Mouse (Mus musculus): ENCODE results near the gene Rgs7. TPM values are rescaled to one million over a fixed set of nuclear protein-coding genes. Genes with fewer than 3 reads are reported as not detected.

Gene Rgs7
- polyA plus RNA-seq, 1 experiment from 2014 or later = 0.65 TPM

GRCm38 (mm10) chr1:175290072-175290471, 202.2 kb downstream of the Rgs7 start:
- ATAC-seq (ENCODE audit: insufficient number of reproducible peaks, low FRiP score, low TSS enrichment, low read depth) = no peak
- Histone ChIP-seq H3K36me3 (no peaks in the 10 kb centered on the region), H3K4me1 (no peaks in the 10 kb centered on the region), H3K9me3 (no peaks in the 10 kb centered on the region), H3K27ac (no peak overlapping the region), H3K4me2 (no peak overlapping the region), H3K27me3 (no peaks in the 10 kb centered on the region), H3K4me3 (no peak overlapping the region), H3K9ac (no peak overlapping the region)
- WGBS = 60% methylated on average over 1 of the region's 1 CpGs

DNA sequence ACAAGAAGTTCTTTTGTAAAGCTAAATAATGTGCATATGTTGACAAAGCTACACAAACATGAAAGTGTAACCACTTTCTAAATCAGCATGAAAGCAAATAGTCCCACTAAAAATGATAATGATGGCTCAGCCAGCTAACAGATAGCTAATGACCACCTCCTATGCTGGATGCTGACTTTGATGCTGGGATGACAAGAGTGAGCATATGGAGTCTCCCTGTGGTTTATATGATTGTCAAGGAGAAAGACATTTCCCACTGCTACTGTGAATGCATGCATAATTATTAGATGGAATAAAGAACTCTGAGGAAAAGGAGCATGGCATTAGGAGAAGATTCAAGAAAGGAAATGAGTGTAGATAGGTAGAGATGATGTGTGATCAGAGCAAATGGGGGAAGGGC, 230.0 kb downstream of the Rgs7 start:
- no peak overlapping the region for H3K4me2 ChIP-seq
- H3K4me1 ChIP-seq = no peaks in the 10 kb centered on the region
- H3K27ac ChIP-seq = no peak overlapping the region
- no peaks in the 10 kb centered on the region for H3K9me3 ChIP-seq
- H3K36me3 ChIP-seq = no peaks in the 10 kb centered on the region
- no peaks in the 10 kb centered on the region for H3K27me3 ChIP-seq
- H3K4me3 ChIP-seq = no peak overlapping the region
- ATAC-seq (ENCODE audit: insufficient number of reproducible peaks, low FRiP score, low TSS enrichment, low read depth) = no peak
- H3K9ac ChIP-seq = no peak overlapping the region

GRCm38 (mm10) chr1:175259374-175259773, 232.9 kb downstream of the Rgs7 start:
- Histone ChIP-seq H3K4me2 (no peak overlapping the region), H3K27ac (no peak overlapping the region), H3K36me3 (no peaks in the 10 kb centered on the region), H3K9me3 (no peaks in the 10 kb centered on the region), H3K4me3 (no peak overlapping the region), H3K27me3 (no peaks in the 10 kb centered on the region), H3K9ac (no peak overlapping the region), H3K4me1 (no peaks in the 10 kb centered on the region)
- ATAC-seq (ENCODE audit: insufficient number of reproducible peaks, low FRiP score, low TSS enrichment, low read depth) = no peak
- WGBS = 61% methylated on average over 1 of the region's 1 CpGs

GRCm38 (mm10) chr1:175255224-175255623, 237.1 kb downstream of the Rgs7 start:
- Histone ChIP-seq H3K27ac (no peak overlapping the region), H3K36me3 (no peaks in the 10 kb centered on the region), H3K4me3 (no peak overlapping the region), H3K9me3 (no peaks in the 10 kb centered on the region), H3K4me2 (no peak overlapping the region), H3K9ac (no peak overlapping the region), H3K4me1 (no peaks in the 10 kb centered on the region), H3K27me3 (no peaks in the 10 kb centered on the region)
- WGBS = 38% methylated on average over 3 of the region's 3 CpGs
- no peak for ATAC-seq (ENCODE audit: insufficient number of reproducible peaks, low FRiP score, low TSS enrichment, low read depth)

DNA sequence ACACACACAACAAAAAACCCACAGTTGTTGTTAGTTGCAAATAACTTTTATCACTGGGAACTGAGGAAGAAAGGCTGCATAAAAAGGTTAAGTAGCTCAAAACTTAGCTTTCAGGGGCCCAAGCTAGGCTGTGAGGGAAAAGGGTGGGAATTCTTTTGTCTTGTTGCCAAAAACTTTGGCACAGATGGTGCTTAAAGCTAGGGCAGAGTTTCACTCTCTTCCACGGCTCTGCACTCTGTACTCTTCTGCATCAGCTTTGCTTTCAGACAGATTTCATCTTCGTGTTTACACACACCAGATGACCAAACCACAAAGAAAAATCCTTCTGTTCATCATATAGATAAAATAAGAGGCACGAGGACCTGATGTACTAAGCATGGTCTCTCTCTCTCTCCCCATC, 237.6 kb downstream of the Rgs7 start:
- Histone ChIP-seq H3K9ac (no peak overlapping the region), H3K4me2 (no peak overlapping the region), H3K4me3 (no peak overlapping the region), H3K36me3 (no peaks in the 10 kb centered on the region), H3K27me3 (no peaks in the 10 kb centered on the region), H3K4me1 (no peaks in the 10 kb centered on the region), H3K27ac (no peak overlapping the region; the same call in 1 of the 2 replicates), H3K9me3 (no peaks in the 10 kb centered on the region)
- ATAC-seq (ENCODE audit: insufficient number of reproducible peaks, low FRiP score, low TSS enrichment, low read depth) = no peak
- WGBS = 48% methylated on average over 3 of the region's 3 CpGs

GRCm38 (mm10) chr1:175242135-175242534, 250.2 kb downstream of the Rgs7 start:
- Histone ChIP-seq H3K9me3 (no peaks in the 10 kb centered on the region), H3K4me2 (no peak overlapping the region), H3K4me1 (no peaks in the 10 kb centered on the region), H3K9ac (no peak overlapping the region), H3K27me3 (no peaks in the 10 kb centered on the region), H3K36me3 (no peaks in the 10 kb centered on the region), H3K4me3 (no peak overlapping the region), H3K27ac (no peak overlapping the region)
- ATAC-seq (ENCODE audit: insufficient number of reproducible peaks, low FRiP score, low TSS enrichment, low read depth) = 0 out of 2 replicates have a peak, but pooled peaks have one; percentile 7
- 77% methylated on average over 5 of the region's 5 CpGs for WGBS

GRCm38 (mm10) chr1:175240137-175240536, 252.2 kb downstream of the Rgs7 start:
- H3K9me3 ChIP-seq = no peaks in the 10 kb centered on the region
- 59% methylated on average over 2 of the region's 2 CpGs for WGBS
- H3K4me2 ChIP-seq = no peak overlapping the region
- H3K27ac ChIP-seq = no peak overlapping the region
- no peak overlapping the region for H3K4me3 ChIP-seq
- no peaks in the 10 kb centered on the region for H3K27me3 ChIP-seq
- no peaks in the 10 kb centered on the region for H3K4me1 ChIP-seq
- no peak overlapping the region for H3K9ac ChIP-seq
- no peak for ATAC-seq (ENCODE audit: insufficient number of reproducible peaks, low FRiP score, low TSS enrichment, low read depth)
- no peaks in the 10 kb centered on the region for H3K36me3 ChIP-seq

DNA sequence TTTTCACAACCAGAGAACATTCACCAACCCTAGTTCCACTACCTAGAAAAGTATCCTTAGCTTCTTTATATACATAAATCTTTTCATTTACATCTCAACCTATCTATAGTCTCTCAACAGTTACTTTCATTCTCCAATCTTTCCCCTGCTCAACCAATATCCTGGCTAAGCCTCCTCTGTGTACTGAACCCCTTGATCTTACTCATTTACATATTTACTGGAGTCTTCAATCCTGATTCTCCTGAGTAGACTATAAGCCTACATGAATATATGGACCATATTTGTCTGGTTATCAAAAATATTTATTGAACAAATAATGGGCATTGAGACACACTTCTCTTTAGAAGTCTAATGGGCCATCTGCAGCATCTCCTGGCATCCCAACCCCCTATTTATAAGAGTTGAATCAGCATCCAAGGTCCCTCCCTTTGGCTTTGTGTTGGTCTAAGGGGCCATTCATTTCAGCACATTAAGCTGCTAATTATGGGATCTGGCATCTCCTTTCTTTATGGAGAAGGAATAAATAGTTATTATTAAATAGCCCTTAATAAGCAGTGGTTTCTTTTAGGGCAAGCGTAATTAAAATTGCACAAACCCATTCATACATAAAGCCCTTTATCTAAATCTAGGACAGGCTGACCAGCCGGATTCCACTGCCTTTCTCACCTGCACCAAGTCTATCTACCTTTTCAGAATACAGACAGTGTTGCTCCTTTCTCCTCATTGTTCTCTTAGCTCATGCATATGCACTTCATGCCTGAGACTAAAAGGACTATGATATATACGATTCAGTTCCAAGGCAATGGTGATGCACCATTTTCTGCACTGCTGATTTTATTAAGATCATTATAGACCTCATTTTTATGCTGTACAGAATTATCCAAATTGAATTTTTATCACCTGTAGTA, 270.5 kb downstream of the Rgs7 start:
- Histone ChIP-seq H3K9me3 (no peaks in the 10 kb centered on the region), H3K27me3 (no peaks in the 10 kb centered on the region), H3K36me3 (no peaks in the 10 kb centered on the region), H3K4me2 (no peak overlapping the region), H3K27ac (no peak overlapping the region), H3K4me1 (no peaks in the 10 kb centered on the region), H3K4me3 (no peak overlapping the region), H3K9ac (no peak overlapping the region)
- WGBS = 88% methylated on average over 3 of the region's 3 CpGs
- ATAC-seq (ENCODE audit: insufficient number of reproducible peaks, low FRiP score, low TSS enrichment, low read depth) = no peak

- Histone ChIP-seq H3K27me3 (no peaks in the 10 kb centered on the region), H3K4me1 (no peaks in the 10 kb centered on the region), H3K4me3 (no peak overlapping the region), H3K36me3 (no peaks in the 10 kb centered on the region), H3K4me2 (no peak overlapping the region), H3K27ac (no peak overlapping the region), H3K9me3 (no peaks in the 10 kb centered on the region), H3K9ac (no peak overlapping the region)
- no peak for ATAC-seq (ENCODE audit: insufficient number of reproducible peaks, low FRiP score, low TSS enrichment, low read depth)
- 79% methylated on average over 2 of the region's 2 CpGs for WGBS
Measured at GRCm38 (mm10) chr1:175219563-175219962, 272.7 kb downstream of the Rgs7 start.

DNA sequence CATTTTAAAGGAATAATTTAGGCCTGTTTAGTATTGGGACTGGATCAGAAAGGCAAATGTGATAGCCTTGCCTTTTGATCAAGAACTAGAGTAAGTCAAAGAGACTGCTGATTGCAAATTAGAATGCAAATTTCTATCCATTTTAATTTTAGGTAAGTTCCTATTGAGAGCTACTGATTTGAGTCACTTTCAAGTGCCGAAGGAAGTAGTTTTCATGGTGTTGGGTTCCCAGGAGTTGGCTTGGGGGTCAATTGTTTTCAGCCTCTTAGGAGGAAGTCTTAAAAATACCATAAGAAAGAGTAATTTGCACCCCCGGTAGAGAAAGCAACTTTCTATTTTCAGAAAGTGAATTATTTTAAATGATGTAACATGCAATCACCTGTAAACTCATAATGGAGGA, 285.3 kb downstream of the Rgs7 start:
- Histone ChIP-seq H3K4me2 (no peak overlapping the region), H3K27ac (no peak overlapping the region), H3K9me3 (no peaks in the 10 kb centered on the region), H3K9ac (no peak overlapping the region), H3K27me3 (no peaks in the 10 kb centered on the region), H3K4me1 (no peaks in the 10 kb centered on the region), H3K4me3 (no peak overlapping the region), H3K36me3 (no peaks in the 10 kb centered on the region)
- ATAC-seq (ENCODE audit: insufficient number of reproducible peaks, low FRiP score, low TSS enrichment, low read depth) = no peak
- 70% methylated on average over 2 of the region's 2 CpGs for WGBS

- no peak overlapping the region for H3K9ac ChIP-seq
- ATAC-seq (ENCODE audit: insufficient number of reproducible peaks, low FRiP score, low TSS enrichment, low read depth) = no peak
- H3K4me2 ChIP-seq = no peak overlapping the region
- H3K27ac ChIP-seq = no peak overlapping the region
- H3K27me3 ChIP-seq = no peaks in the 10 kb centered on the region
- 58% methylated on average over 1 of the region's 1 CpGs for WGBS
- H3K4me1 ChIP-seq = no peaks in the 10 kb centered on the region
- no peak overlapping the region for H3K4me3 ChIP-seq
- no peaks in the 10 kb centered on the region for H3K9me3 ChIP-seq
- H3K36me3 ChIP-seq = no peaks in the 10 kb centered on the region
Measured at GRCm38 (mm10) chr1:175205633-175206032, 286.7 kb downstream of the Rgs7 start.

- Histone ChIP-seq H3K9me3 (no peaks in the 10 kb centered on the region), H3K4me1 (no peaks in the 10 kb centered on the region), H3K4me3 (no peak overlapping the region), H3K9ac (no peak overlapping the region), H3K27ac (no peak overlapping the region), H3K4me2 (no peak overlapping the region), H3K36me3 (no peaks in the 10 kb centered on the region), H3K27me3 (no peaks in the 10 kb centered on the region)
- WGBS = 58% methylated on average over 1 of the region's 1 CpGs
- ATAC-seq (ENCODE audit: insufficient number of reproducible peaks, low FRiP score, low TSS enrichment, low read depth) = no peak
Measured at GRCm38 (mm10) chr1:175203544-175203943, 288.8 kb downstream of the Rgs7 start.
